Mouse (Mus musculus): ENCODE measurements around the gene Ascl1. TPM values are rescaled to one million over a fixed set of nuclear protein-coding genes. Genes with fewer than 3 reads are reported as not detected.

Gene Ascl1
- polyA plus RNA-seq, 1 experiment from 2014 or later, result 53.1 TPM

GRCm38 (mm10) chr10:87494596-87494995, 1.1 kb upstream of the Ascl1 start:
- no peaks in the 10 kb centered on the region for H3K9me3 ChIP-seq
- ATAC-seq, result peak; percentile 65
- H3K9ac ChIP-seq (replicated peaks), result peak overlapping the region; percentile 96
- no peaks in the 10 kb centered on the region for H3K36me3 ChIP-seq
- peak overlapping the region; percentile 97 for H3K27ac ChIP-seq
- H3K4me1 ChIP-seq (replicated peaks), result peaks cover 42% of the 10 kb centered on the region
- 0% methylated on average over 16 of the region's 18 CpGs for WGBS
- H3K4me3 ChIP-seq (replicated peaks), result peak overlapping the region; percentile 84
- H3K27me3 ChIP-seq, result peaks cover 20% of the 10 kb centered on the region
- H3K4me2 ChIP-seq (replicated peaks), result peak overlapping the region; percentile 78

GRCm38 (mm10) chr10:87494176-87494575, 716 bp upstream of the Ascl1 start:
- peak overlapping the region; percentile 97 for H3K27ac ChIP-seq
- H3K27me3 ChIP-seq, result peaks cover 18% of the 10 kb centered on the region
- under 1% methylated on average over 4 of the region's 4 CpGs for WGBS
- peak overlapping the region; percentile 84 for H3K4me3 ChIP-seq (replicated peaks)
- peak; percentile 10; the same call in 1 of the 2 replicates for ATAC-seq
- H3K36me3 ChIP-seq, result no peaks in the 10 kb centered on the region
- peak overlapping the region; percentile 96 for H3K9ac ChIP-seq (replicated peaks)
- H3K4me1 ChIP-seq (replicated peaks), result peaks cover 46% of the 10 kb centered on the region
- H3K9me3 ChIP-seq, result no peaks in the 10 kb centered on the region
- peak overlapping the region; percentile 78 for H3K4me2 ChIP-seq (replicated peaks)

GRCm38 (mm10) chr10:87492661-87493551, 554 bp downstream of the Ascl1 start:
- WGBS, result under 1% methylated on average over 75 of the region's 90 CpGs
- H3K4me2 ChIP-seq (replicated peaks), result peak overlapping the region; percentile 78
- peak overlapping the region; percentile 97 for H3K27ac ChIP-seq
- H3K4me1 ChIP-seq (replicated peaks), result peaks cover 58% of the 10 kb centered on the region
- H3K36me3 ChIP-seq, result no peaks in the 10 kb centered on the region
- H3K9me3 ChIP-seq, result no peaks in the 10 kb centered on the region
- no peak; the same call in 1 of the 2 replicates for ATAC-seq
- peak overlapping the region; percentile 96 for H3K9ac ChIP-seq (replicated peaks)
- H3K27me3 ChIP-seq, result peaks cover 12% of the 10 kb centered on the region
- H3K4me3 ChIP-seq (replicated peaks), result peak overlapping the region; percentile 84

GRCm38 (mm10) chr10:87492332-87492660, 1.2 kb downstream of the Ascl1 start:
- H3K4me1 ChIP-seq (replicated peaks), result peaks cover 64% of the 10 kb centered on the region
- peak overlapping the region; percentile 97 for H3K27ac ChIP-seq
- under 1% methylated on average over 26 of the region's 26 CpGs for WGBS
- H3K9ac ChIP-seq (replicated peaks), result peak overlapping the region; percentile 96
- peak overlapping the region; percentile 84 for H3K4me3 ChIP-seq (replicated peaks)
- peaks cover 12% of the 10 kb centered on the region for H3K27me3 ChIP-seq
- no peaks in the 10 kb centered on the region for H3K9me3 ChIP-seq
- ATAC-seq, result no peak
- H3K4me2 ChIP-seq (replicated peaks), result peak overlapping the region; percentile 78
- no peaks in the 10 kb centered on the region for H3K36me3 ChIP-seq

GRCm38 (mm10) chr10:87491485-87492040, 1.9 kb downstream of the Ascl1 start:
- peak overlapping the region; percentile 96 for H3K9ac ChIP-seq (replicated peaks)
- H3K27me3 ChIP-seq, result peaks cover 7% of the 10 kb centered on the region
- H3K4me3 ChIP-seq (replicated peaks), result peak overlapping the region; percentile 84
- WGBS, result 1% methylated on average over 11 of the region's 11 CpGs
- H3K36me3 ChIP-seq, result no peaks in the 10 kb centered on the region
- ATAC-seq, result no peak
- peak overlapping the region; percentile 78 for H3K4me2 ChIP-seq (replicated peaks)
- H3K4me1 ChIP-seq (replicated peaks), result peaks cover 71% of the 10 kb centered on the region
- peak overlapping the region; percentile 97 for H3K27ac ChIP-seq
- no peaks in the 10 kb centered on the region for H3K9me3 ChIP-seq

- Histone ChIP-seq H3K36me3 (no peaks in the 10 kb centered on the region), H3K27ac (peak overlapping the region; percentile 91), H3K4me3 (replicated peaks) (peak overlapping the region; percentile 84), H3K9me3 (no peaks in the 10 kb centered on the region), H3K4me2 (replicated peaks) (peak overlapping the region; percentile 78), H3K27me3 (no peaks in the 10 kb centered on the region), H3K4me1 (replicated peaks) (peaks cover 79% of the 10 kb centered on the region), H3K9ac (replicated peaks) (peak overlapping the region; percentile 44; the same call in 1 of the 2 replicates)
- no peak for ATAC-seq
- WGBS, result 8% methylated on average over 2 of the region's 2 CpGs
Observed at GRCm38 (mm10) chr10:87490328-87490727, 3.1 kb downstream of the Ascl1 start.

- Histone ChIP-seq H3K4me1 (replicated peaks) (peaks cover 79% of the 10 kb centered on the region), H3K4me3 (replicated peaks) (peak overlapping the region; percentile 21), H3K4me2 (replicated peaks) (peak overlapping the region; percentile 52), H3K27me3 (no peaks in the 10 kb centered on the region), H3K36me3 (no peaks in the 10 kb centered on the region), H3K27ac (peak overlapping the region; percentile 91), H3K9ac (replicated peaks) (peak overlapping the region; percentile 28), H3K9me3 (no peaks in the 10 kb centered on the region)
- under 1% methylated on average over 18 of the region's 18 CpGs for WGBS
- 0 out of 2 replicates have a peak, but pooled peaks have one; percentile 2 for ATAC-seq
Observed at GRCm38 (mm10) chr10:87489246-87490009, 4.0 kb downstream of the Ascl1 start.

GRCm38 (mm10) chr10:87488429-87489145, 4.9 kb downstream of the Ascl1 start:
- Histone ChIP-seq H3K27ac (peak overlapping the region; percentile 91), H3K4me2 (replicated peaks) (peak overlapping the region; percentile 52), H3K36me3 (no peaks in the 10 kb centered on the region), H3K27me3 (no peaks in the 10 kb centered on the region), H3K9ac (replicated peaks) (peak overlapping the region; percentile 50; the same call in 1 of the 2 replicates), H3K4me3 (replicated peaks) (peak overlapping the region; percentile 21), H3K4me1 (replicated peaks) (peaks cover 72% of the 10 kb centered on the region), H3K9me3 (no peaks in the 10 kb centered on the region)
- peak; percentile 81 for ATAC-seq
- under 1% methylated on average over 16 of the region's 16 CpGs for WGBS

GRCm38 (mm10) chr10:87485721-87486620, 7.5 kb downstream of the Ascl1 start:
- H3K4me3 ChIP-seq (replicated peaks), result peak overlapping the region; percentile 39
- ATAC-seq, result peak; percentile 73
- H3K36me3 ChIP-seq, result no peaks in the 10 kb centered on the region
- under 1% methylated on average over 33 of the region's 33 CpGs for WGBS
- H3K4me1 ChIP-seq (replicated peaks), result peaks cover 60% of the 10 kb centered on the region
- peak overlapping the region; percentile 65 for H3K9ac ChIP-seq (replicated peaks)
- H3K9me3 ChIP-seq, result no peaks in the 10 kb centered on the region
- peak overlapping the region; percentile 86 for H3K27ac ChIP-seq
- H3K4me2 ChIP-seq (replicated peaks), result peak overlapping the region; percentile 87
- no peaks in the 10 kb centered on the region for H3K27me3 ChIP-seq

- H3K36me3 ChIP-seq, result no peaks in the 10 kb centered on the region
- peaks cover 51% of the 10 kb centered on the region for H3K4me1 ChIP-seq (replicated peaks)
- peak overlapping the region; percentile 87 for H3K4me2 ChIP-seq (replicated peaks)
- peak overlapping the region; percentile 86 for H3K27ac ChIP-seq
- H3K4me3 ChIP-seq (replicated peaks), result peak overlapping the region; percentile 39
- peaks cover 2% of the 10 kb centered on the region; the same call in 1 of the 2 replicates for H3K9me3 ChIP-seq
- peak overlapping the region; percentile 65 for H3K9ac ChIP-seq (replicated peaks)
- 1% methylated on average over 17 of the region's 17 CpGs for WGBS
- no peaks in the 10 kb centered on the region for H3K27me3 ChIP-seq
- ATAC-seq, result peak; percentile 66
Observed at GRCm38 (mm10) chr10:87484831-87485720, 8.4 kb downstream of the Ascl1 start.
